Mouse (Mus musculus): Measurements from ENCODE around the gene Wnk2.

The Wnk2 gene

GRCm38 (mm10) chr13:49147858-49148226 is at the start of gene Wnk2:
TSS of gene Wnk2 (minus strand) at chr13:49148014.
- DNase-seq (ENCODE audit: low spot score in 2 of 2): peak; percentile 66 to 82

GRCm38 (mm10) chr13:49196766-49197165 is 49.0 kb upstream of the Wnk2 start:
- no peak for DNase-seq (ENCODE audit: low spot score in 2 of 2)

GRCm38 (mm10) chr13:49196211-49196610 is 48.4 kb upstream of the Wnk2 start:
- no peak for DNase-seq (ENCODE audit: low spot score in 2 of 2)

GRCm38 (mm10) chr13:49195651-49196050 is 47.8 kb upstream of the Wnk2 start:
- DNase-seq (ENCODE audit: low spot score in 2 of 2): no peak

GRCm38 (mm10) chr13:49194811-49195210 is 47.0 kb upstream of the Wnk2 start:
- DNase-seq (ENCODE audit: low spot score in 2 of 2): no peak

GRCm38 (mm10) chr13:49193650-49194049 is 45.8 kb upstream of the Wnk2 start:
- no peak for DNase-seq (ENCODE audit: low spot score in 2 of 2)

GRCm38 (mm10) chr13:49192156-49192855 is 44.5 kb upstream of the Wnk2 start:
- DNase-seq (ENCODE audit: low spot score in 2 of 2): no peak

- DNase-seq (ENCODE audit: low spot score in 2 of 2): no peak
Measured at GRCm38 (mm10) chr13:49191673-49192035, 43.8 kb upstream of the Wnk2 start.

- no peak for DNase-seq (ENCODE audit: low spot score in 2 of 2)
Measured at GRCm38 (mm10) chr13:49190876-49191672, 43.3 kb upstream of the Wnk2 start.

GRCm38 (mm10) chr13:49189970-49190870 is 42.4 kb upstream of the Wnk2 start:
- no peak for DNase-seq (ENCODE audit: low spot score in 2 of 2)

GRCm38 (mm10) chr13:49188966-49189360 is 41.1 kb upstream of the Wnk2 start:
- DNase-seq (ENCODE audit: low spot score in 2 of 2): no peak

- DNase-seq (ENCODE audit: low spot score in 2 of 2): no peak
Measured at GRCm38 (mm10) chr13:49188219-49188965, 40.6 kb upstream of the Wnk2 start.

- peak; percentile 60 to 80 for DNase-seq (ENCODE audit: low spot score in 2 of 2)
Measured at GRCm38 (mm10) chr13:49187288-49188218, 39.7 kb upstream of the Wnk2 start, which contains the start of gene Ninj1. TSS of gene Ninj1 (plus strand) at chr13:49187485.

GRCm38 (mm10) chr13:49186798-49187287 is 39.0 kb upstream of the Wnk2 start:
- no peak for DNase-seq (ENCODE audit: low spot score in 2 of 2)

GRCm38 (mm10) chr13:49183646-49184045 is 35.8 kb upstream of the Wnk2 start:
- no peak for DNase-seq (ENCODE audit: low spot score in 2 of 2)

GRCm38 (mm10) chr13:49183161-49183560 is 35.3 kb upstream of the Wnk2 start:
- no peak for DNase-seq (ENCODE audit: low spot score in 2 of 2)

- no peak for DNase-seq (ENCODE audit: low spot score in 2 of 2)
Measured at GRCm38 (mm10) chr13:49181411-49181984, 33.7 kb upstream of the Wnk2 start.

GRCm38 (mm10) chr13:49180691-49181090 is 32.9 kb upstream of the Wnk2 start:
- DNase-seq (ENCODE audit: low spot score in 2 of 2): no peak

GRCm38 (mm10) chr13:49180274-49180673 is 32.5 kb upstream of the Wnk2 start:
- DNase-seq (ENCODE audit: low spot score in 2 of 2): no peak
